ENCODE assay signal across 20 mouse cellular contexts in the genomic region with DNA sequence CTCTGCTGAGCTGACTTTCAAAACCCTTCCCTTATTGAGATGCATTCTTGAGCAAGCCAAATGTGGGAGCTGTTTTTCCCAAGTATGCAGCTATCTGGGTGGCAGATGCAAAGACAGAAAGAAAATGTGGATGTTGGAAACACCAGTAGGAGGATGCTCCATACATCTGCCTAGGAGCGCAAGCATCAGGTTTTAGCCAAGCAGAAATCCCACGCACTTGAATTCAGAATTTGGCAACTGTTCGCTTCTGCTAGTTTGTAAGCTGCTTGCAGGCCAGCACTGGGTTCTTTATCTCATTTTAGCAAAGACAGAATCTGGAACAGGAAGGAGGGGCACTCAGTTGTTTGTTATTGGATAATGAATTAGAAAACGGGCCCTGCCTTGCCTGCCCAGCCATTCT. TPM values are rescaled to one million over a fixed set of nuclear protein-coding genes. Genes with fewer than 3 reads are reported as not detected.
DNase-seq lines count a peak whose midpoint lies in the region; TF ChIP-seq lines count a peak whose summit lies in the region.
"Had no signal": no experiment of that assay in that cellular context is flagged by ENCODE, and none has a peak within 500 bp of the region (broad histone marks: within the 10 kb centered on the region; RNA-seq: fewer than 3 reads in every experiment).

No protein-coding gene starts in this region.

- intact Hi-C loops in left cerebral cortex, postnatal 4 days (cut with DNase I) = no loop called here
- intact Hi-C loops in left cerebral cortex, adult 2 months (cut with DNase I) = loop anchor here (1.0 kb wide), 1 partner anchor 9 kb away; a partner anchor contains a TSS

- no peak for TF ChIP-seq CTCF in left cerebral cortex, adult 2 months (IDR thresholded peaks at IDR 0.05)

- peak; percentile 61 for DNase-seq in left cerebral cortex, adult 11 months (ENCODE audit: low spot score)
- DNase-seq in left cerebral cortex, postnatal 4 days = no peak
- DNase-seq in frontal cortex, postnatal 36 days (ENCODE audit: low spot score in 2 of 2) = peak; percentile 53 to 87
- DNase-seq in left cerebral cortex, adult 2 months (ENCODE audit: extremely low spot score in 1 of 2, low spot score in 2 of 2) = peak; percentile 29 to 38
- DNase-seq in right cerebral cortex, postnatal 14 days = peak; percentile 6
- no peak for DNase-seq in urinary bladder, postnatal 25 days (ENCODE audit: low spot score)
- DNase-seq in kidney, adult 11 months = no peak
- no peak for DNase-seq in lung, postnatal 4 days
- DNase-seq: adrenal gland, postnatal 10 days; cerebellum, adult 11-12 months; cerebellum, postnatal 36 days; gastrocnemius, postnatal 25 days; heart, postnatal 14 days; thymus, postnatal 14 days had no signal

- H3K27ac ChIP-seq in left cerebral cortex, adult 2 months = peak overlapping the region; percentile 55; the same call in 1 of the 2 replicates
- H3K27ac ChIP-seq: hindbrain, embryonic 13.5 days; kidney, postnatal 0 days; liver, embryonic 12.5 days; lung, embryonic 15.5 days; neural tube, embryonic 12.5 days had no signal

- no peak overlapping the region for H3K4me3 ChIP-seq in left cerebral cortex, adult 2 months
- H3K4me3 ChIP-seq: erythroblast, embryonic 14.5 days; hindbrain, embryonic 13.5 days; liver, embryonic 12.5 days; lung, embryonic 15.5 days; neural tube, embryonic 12.5 days had no signal

RNA-seq across cellular contexts. Expression of a gene that starts 8.9 kb away (rescaled TPM):
- 1 to 10 TPM; 7.1 to 7.6 TPM for total RNA-seq in left cerebral cortex, postnatal 4 days (2021)
- total RNA-seq in left cerebral cortex, adult 2 months (2021) = 1 to 10 TPM; 6.5 to 7.3 TPM

Comparison
In these comparisons a context has a peak if more than half of its experiments do, and no peak if none do; other contexts are left out.
1. DNase-seq: peak in left cerebral cortex, adult 11 months (single experiment), frontal cortex, postnatal 36 days (2 of 2), left cerebral cortex, adult 2 months (2 of 2) and right cerebral cortex, postnatal 14 days (single experiment); none in left cerebral cortex, postnatal 4 days (single experiment), urinary bladder, postnatal 25 days (single experiment), kidney, adult 11 months (single experiment) and lung, postnatal 4 days (0 of 2).